Mouse (Mus musculus) cerebellum, adult (tissue): ENCODE results near the gene Kxd1.
A peak's percentile ranks its signal among the peaks of the same experiment; 100 is the strongest.

Source experiments
- ATAC-seq: cut with Nextera tagmentation; 2 replicates; pipeline ENCODE4 v1.9.2; 2017; ENCODE audit warnings: mild to moderate bottlenecking, moderate library complexity, mixed read lengths; ENCODE audit not compliant: insufficient number of reproducible peaks, low FRiP score, low TSS enrichment

The Kxd1 gene

DNA sequence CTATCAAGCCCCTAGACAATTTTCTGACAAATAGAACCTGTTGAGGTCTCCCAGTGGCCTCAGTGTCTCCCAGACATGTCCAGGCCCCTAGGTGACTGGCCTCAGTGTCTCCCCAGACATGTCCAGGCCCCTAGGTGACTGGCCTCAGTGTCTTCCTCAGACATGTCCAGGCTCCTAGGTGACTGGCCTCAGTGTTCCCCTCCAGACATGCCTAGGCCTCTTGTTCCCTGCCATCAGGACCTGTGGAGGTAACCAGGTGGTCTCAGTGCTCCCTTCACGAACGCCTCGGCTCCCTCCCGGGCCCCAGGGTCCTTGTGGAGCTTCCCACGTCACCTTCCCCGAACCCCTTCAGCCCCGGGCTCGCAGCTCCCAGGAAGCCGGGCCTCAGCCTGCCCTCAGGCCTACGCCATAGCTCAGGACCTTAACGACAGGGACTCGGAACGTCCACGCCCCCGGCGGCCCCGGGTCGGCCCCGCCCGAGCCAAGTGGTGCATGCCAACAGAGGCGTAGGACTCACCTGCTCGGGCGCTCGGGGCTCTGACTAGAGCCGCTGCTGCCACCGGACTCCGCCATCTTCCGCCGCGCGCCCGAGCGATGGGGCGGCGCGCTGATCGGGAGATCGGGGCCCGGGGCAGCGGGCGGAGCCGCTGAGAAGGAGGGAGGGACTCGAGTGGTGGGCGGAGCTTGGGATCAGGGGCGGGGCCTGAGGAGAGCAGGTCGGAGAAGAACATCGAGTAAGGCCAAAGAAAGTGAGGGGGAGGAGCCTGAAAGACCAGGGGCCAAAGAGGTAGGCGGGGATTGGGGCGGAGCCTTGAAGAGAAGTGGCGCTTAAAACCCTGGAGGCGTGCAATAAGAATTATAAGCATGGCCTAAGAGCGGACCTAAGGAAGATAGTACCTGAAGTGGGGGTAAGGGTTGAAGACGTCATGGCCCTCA, 51.2 kb downstream of the Kxd1 start, which contains the start of gene Klhl26:
Gene Klhl26 (minus strand): TSS at position 636 of the 936 bp plus-strand sequence.
- ATAC-seq: peak; percentile 78

DNA sequence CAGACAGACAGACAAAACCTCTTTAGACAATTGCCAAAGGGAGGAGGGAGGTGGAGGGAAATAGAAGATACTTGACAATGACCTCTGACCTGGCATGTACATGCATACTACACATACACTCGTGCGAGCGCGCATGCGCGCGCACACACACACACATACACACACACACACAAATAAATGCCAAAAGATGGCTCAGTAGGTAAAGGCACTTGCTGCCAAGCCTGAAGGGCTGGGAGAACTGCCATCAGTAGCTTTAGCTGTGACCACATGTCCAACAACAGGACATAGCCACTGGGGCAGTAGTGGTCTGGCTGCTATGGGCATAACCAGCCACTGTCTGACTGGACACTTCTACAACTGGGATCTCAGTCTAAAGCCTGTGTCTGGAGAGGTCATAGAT, 55.9 kb downstream of the Kxd1 start:
- ATAC-seq: no peak

DNA sequence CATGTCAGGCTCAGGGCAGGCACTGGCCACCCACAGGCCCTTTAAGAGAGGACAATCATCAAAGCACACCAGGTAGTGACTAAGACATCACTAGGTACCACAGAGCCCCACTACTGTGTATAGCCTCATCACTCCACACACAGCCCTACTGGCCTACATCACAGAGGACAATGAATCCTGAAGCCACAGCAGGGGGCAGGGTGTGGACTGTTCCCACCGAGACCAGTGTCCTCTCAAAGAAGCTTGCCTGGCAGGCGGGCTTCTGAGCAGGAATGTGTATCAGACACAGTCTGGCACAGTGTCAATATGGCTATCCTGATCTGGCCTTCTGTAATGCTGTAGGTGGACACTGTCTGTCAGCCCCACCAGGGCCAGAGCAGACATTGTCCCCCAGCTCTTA, 57.8 kb downstream of the Kxd1 start:
- ATAC-seq: no peak

- 0 out of 2 replicates have a peak, but pooled peaks have one; percentile 8 for ATAC-seq
Observed at GRCm38 (mm10) chr8:70469295-70469916, 58.4 kb downstream of the Kxd1 start.

DNA sequence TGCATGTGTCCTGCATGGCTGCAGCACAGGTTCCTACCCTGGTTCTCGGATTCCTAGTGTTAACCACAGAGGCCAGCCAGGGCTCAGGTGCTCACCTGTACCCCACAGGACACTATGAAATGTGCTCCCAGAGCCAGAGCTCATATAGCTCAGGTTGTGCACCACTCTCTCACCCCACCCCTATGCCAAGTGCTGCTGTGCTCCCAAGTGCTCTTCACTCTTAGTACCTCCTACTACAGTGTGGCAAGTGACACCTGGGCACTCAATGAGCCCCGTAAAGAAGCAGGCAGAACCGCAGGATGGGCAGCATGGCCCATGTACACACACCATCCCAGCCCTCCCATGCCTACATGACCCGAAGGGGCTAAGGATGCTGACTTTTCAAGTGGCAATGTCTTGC, 59.0 kb downstream of the Kxd1 start:
- no peak for ATAC-seq

DNA sequence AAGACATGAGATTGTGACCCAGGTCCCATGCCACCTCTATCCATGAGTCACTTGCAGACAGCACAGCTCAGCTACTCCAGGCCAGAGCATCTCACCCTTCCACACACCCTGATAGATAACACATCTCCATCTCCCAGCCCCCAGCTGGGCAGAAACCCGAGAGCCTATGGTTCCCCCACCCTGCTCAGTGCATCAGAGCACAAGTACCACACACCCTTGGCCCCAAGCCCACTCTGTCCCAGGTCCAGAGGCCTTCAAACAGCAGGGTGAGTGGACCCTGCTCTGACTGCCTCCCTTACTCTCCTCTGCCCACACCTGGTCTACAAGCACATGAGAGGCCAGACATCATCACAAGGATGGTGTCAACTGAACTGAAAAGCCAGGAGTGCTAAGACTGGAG, 59.8 kb downstream of the Kxd1 start:
- no peak for ATAC-seq

DNA sequence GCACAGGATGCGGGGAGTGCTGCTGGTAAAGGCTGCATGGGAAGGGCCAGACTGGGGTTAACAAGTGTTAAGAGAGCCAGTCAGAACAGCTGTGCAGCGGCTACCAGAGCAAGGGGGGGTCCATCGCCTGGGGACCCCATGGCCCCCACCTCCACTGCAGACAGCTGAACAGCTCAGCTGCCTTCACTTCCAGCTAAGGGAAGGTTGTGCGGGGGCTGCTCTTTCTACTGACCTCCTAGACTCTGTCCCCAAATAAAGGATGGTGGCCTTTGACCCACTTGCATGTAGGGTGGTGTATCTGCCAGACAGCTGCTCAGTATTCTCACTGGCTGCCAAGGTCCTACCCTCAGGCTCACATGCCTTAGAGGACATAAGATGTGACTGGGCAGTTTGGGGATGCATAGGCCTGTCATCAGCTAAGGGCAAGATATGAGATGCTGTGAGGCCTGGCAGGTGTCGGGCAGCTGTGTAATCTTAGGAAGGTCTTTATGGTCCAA, 60.5 kb downstream of the Kxd1 start:
- ATAC-seq: no peak

DNA sequence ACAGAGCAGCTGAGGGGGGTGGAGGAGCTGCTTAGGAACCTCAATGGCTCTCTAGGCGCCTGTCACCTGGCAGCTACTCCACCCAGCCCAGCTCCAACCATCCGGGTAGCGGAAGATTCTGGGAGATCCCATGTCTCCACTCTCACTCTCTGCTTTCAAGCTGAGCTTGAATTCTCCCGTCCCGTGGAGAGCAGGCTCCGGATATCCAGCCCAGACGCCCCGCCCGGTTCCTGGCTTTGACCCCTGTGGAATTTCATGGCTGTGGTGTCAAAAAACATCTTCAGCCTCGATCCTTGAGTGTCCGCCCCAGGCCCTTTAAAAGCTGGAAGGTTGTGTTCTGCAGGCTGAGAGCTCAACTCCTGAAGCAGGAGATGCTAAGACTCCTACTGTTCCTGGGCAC, 61.0 kb downstream of the Kxd1 start:
- no peak for ATAC-seq

DNA sequence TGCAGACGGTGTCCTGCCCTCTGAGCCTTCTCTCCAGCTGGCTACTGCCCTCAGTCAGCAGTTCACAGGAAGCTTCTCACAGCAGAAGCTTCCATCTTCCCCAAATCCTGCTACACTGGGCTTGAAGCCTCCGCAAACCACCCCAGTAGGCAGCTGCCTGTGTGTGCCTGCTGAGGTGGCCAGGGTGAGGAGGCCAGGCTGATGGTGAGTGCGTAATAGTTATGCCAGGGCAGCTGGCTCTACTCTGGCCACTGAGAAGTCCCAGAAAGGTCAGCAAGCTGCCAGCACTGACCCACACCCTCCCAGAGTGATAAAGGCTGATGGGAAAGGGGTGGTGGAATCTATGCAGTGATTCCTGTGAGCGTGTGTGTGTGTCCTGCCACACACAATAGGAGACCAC, 61.5 kb downstream of the Kxd1 start:
- no peak for ATAC-seq

DNA sequence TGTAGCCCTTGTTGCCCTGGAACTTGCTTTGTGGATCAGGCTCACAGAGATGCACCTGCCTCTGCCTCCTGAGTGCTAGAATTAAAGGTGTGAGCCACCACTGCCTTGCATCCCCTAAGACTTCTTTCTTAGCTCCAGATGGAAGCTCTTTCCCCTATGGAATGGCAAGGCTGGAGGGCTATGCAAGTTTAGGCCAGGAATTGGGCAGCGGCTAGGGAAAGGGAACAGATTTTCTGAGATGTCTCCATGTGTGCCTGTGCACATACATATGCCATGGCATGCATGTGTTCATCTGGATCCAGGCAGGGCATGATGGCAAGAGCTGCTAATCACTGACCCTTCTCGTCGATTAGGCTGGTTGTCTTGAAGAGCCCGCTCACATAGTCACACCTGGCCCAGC, 62.1 kb downstream of the Kxd1 start:
- ATAC-seq: no peak

- ATAC-seq: no peak
Observed at GRCm38 (mm10) chr8:70464162-70464561, 63.6 kb downstream of the Kxd1 start.

DNA sequence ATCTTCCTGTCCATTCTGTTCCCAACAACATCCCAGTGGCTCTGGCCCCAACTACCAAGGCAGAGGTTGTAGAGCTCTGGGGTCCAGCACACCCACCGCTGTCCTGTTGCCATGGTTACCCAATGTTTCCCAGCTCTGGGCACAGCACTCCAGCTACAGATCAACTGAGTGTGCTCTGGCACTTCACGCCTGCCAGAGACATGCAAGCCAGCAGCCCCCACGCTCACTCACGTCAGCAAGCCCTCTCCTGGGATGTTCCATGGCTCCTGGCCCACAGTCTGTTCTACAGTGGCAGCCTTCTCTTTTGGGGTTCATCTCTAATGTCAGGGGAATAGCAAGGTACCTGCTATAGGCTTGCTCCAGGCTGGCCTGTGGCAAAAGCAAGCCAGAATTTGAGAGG, 64.5 kb downstream of the Kxd1 start:
- no peak for ATAC-seq

DNA sequence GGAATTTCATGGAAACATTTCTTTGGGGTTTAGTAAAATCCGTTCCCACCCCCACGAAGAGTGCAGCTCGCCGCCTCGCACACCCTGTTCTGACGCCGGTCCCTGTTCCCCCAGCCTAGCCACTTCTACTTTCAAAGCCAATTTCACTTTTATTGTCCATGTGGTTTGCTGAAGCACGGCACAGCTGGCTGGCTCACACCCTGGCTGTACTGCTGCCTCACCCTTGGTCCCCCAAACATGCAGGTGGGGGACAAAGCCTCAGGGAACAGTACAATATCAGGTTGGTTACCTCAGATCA, 65.3 kb downstream of the Kxd1 start:
- no peak for ATAC-seq

GRCm38 (mm10) chr8:70461765-70462515, 65.8 kb downstream of the Kxd1 start:
- no peak for ATAC-seq

GRCm38 (mm10) chr8:70460606-70461005, 67.2 kb downstream of the Kxd1 start:
- peak; percentile 45; the same call in 1 of the 2 replicates for ATAC-seq

DNA sequence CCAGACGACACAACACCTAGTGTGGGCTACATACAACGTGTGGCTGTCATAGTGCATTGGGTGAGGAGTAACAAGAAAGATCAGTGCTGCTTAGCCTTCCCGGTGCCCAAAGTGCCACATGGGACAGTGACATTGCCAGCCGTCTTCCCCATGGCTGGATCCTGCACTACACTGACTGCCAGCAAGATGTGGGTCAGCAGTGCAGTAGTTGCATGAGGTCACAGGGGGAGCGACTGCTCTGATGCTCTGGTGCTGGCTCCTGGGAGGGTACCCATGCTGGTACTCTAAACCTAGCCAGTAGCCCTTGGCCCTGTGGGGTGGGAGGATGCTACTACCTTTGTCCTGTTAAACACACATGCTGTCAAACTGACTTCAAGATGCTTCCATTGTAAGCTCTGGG, 67.6 kb downstream of the Kxd1 start:
- ATAC-seq: no peak

DNA sequence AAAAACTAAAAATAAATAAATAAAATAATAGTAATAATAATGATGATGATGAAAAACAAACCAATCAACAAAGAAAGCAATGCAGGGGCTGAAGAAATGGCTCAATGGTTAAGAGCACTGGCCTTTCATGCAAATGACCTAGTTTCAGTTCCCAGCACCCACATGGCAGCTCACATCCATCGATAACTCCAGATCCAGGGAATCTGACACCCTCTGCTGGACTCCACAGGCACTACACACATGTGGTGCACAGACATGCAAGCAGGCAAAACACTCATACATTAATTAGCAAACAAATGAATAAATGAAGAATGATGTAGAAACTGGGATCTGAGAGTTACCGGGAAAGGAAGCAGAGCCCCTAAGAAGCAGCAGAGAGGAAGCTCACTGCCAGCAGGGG, 68.1 kb downstream of the Kxd1 start:
- ATAC-seq: no peak

GRCm38 (mm10) chr8:70458462-70458861, 69.3 kb downstream of the Kxd1 start:
- no peak for ATAC-seq
